Mouse (Mus musculus): Measurements from ENCODE around the gene Rnase13. TPM values are rescaled to one million over a fixed set of nuclear protein-coding genes. Genes with fewer than 3 reads are reported as not detected.

Gene Rnase13
- total and polyA plus RNA-seq, 2 experiments from 2014 or later: not detected

DNA sequence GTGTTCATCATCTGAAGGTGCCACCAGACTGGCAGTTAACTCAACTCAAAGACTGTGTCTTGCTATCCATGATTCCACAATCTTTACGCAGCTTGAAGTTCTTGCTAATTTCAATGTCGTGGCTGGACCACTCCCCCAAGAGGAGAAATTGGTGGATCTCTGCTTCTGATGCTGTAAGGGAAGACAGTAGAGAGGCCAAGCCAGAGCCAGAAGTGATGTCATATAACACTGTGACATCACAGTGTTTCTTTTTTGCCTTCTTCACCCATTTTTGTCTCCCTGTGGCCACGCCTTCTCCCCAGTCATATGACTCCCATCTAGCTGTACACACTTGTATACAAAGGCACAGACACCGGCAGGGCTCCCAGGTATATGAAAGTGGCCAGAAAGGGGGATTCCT is 4.4 kb downstream of the Rnase13 start, which contains the start of gene Tppp2:
Gene Tppp2 (plus strand): TSS at position 301 of the 400 bp plus-strand sequence.
- Histone ChIP-seq H3K27me3 (ENCODE audit: insufficient read depth, low read length) (no peaks in the 10 kb centered on the region; the same call in 1 of the 2 replicates), H3K4me1 (ENCODE audit: insufficient read depth, low read length) (no peaks in the 10 kb centered on the region; the same call in 1 of the 2 replicates), H3K27ac (ENCODE audit: low read depth, low read length) (no peak within 1 kb of the TSS), H3K9me3 (ENCODE audit: low read length) (no peaks in the 10 kb centered on the region), H3K9ac (replicated peaks; ENCODE audit: low read length, poor library complexity, severe bottlenecking) (no peak within 1 kb of the TSS), H3K4me2 (ENCODE audit: low read depth, low read length, poor library complexity, severe bottlenecking) (no peak within 1 kb of the TSS), H3K36me3 (ENCODE audit: insufficient read depth, low read length) (no peaks in the 10 kb centered on the region), H3K4me3 (ENCODE audit: low read depth, low read length) (no peak within 1 kb of the TSS)
- ATAC-seq (ENCODE audit: low FRiP score) (no peak), DNase-seq (ENCODE audit: low spot score) (no peak)
- no peak for TF ChIP-seq CTCF (IDR thresholded peaks at IDR 0.05)
- WGBS: 89% methylated on average over 4 of the region's 4 CpGs

DNA sequence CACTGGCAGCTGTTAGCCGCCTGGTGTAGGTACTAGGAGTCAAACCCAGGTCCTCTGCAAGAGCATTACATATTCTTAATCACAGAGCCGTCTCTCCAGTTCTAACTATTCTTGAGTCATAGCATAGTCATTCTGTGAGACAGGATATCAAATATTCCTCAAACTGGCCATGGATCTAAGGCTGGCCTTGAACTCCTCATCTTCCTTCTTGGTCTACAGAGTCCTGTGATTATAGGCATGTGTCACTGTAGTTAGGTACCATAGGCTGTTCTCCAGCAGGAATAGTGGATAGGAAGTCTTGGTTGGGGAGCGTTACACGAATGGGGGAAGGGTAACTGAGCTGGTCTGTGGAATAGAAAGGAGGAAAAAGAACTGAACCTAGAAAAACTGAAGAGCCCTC is 6.0 kb downstream of the Rnase13 start:
- TF ChIP-seq CTCF (IDR thresholded peaks at IDR 0.05): no peak
- no peak overlapping the region for H3K4me3 ChIP-seq (ENCODE audit: low read depth, low read length)
- no peaks in the 10 kb centered on the region for H3K36me3 ChIP-seq (ENCODE audit: insufficient read depth, low read length)
- ATAC-seq (ENCODE audit: low FRiP score): no peak
- no peak overlapping the region for H3K27ac ChIP-seq (ENCODE audit: low read depth, low read length)
- no peak for DNase-seq (ENCODE audit: low spot score)
- no peak overlapping the region for H3K4me2 ChIP-seq (ENCODE audit: low read depth, low read length, poor library complexity, severe bottlenecking)
- 87% methylated on average over 4 of the region's 4 CpGs for WGBS
- H3K27me3 ChIP-seq (ENCODE audit: insufficient read depth, low read length): no peaks in the 10 kb centered on the region; the same call in 1 of the 2 replicates
- no peak overlapping the region for H3K9ac ChIP-seq (replicated peaks; ENCODE audit: low read length, poor library complexity, severe bottlenecking)
- H3K4me1 ChIP-seq (ENCODE audit: insufficient read depth, low read length): no peaks in the 10 kb centered on the region; the same call in 1 of the 2 replicates
- H3K9me3 ChIP-seq (ENCODE audit: low read length): no peaks in the 10 kb centered on the region

DNA sequence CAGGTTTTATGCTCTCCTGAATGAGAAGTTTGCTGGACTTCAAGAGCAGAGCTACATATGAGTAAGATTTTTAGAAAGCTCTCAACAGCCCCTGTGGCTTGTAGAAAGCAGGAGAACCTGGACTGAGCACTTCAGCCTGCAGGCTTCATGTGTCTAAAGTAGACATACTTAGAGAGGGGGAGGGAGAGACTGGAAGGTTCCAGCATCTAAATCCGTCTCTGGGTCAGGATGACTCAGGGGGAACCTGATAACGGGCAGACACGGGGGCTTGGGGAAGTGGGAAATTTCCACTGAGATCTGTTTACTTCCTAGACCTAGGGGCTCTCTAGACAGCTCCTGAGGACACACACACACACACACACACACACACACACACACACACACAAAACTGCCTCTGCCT is 7.5 kb downstream of the Rnase13 start:
- H3K4me2 ChIP-seq (ENCODE audit: low read depth, low read length, poor library complexity, severe bottlenecking): no peak overlapping the region
- no peaks in the 10 kb centered on the region; the same call in 1 of the 2 replicates for H3K36me3 ChIP-seq (ENCODE audit: insufficient read depth, low read length)
- no peaks in the 10 kb centered on the region; the same call in 1 of the 2 replicates for H3K4me1 ChIP-seq (ENCODE audit: insufficient read depth, low read length)
- H3K4me3 ChIP-seq (ENCODE audit: low read depth, low read length): no peak overlapping the region
- DNase-seq (ENCODE audit: low spot score) (no peak), ATAC-seq (ENCODE audit: low FRiP score) (no peak)
- no peaks in the 10 kb centered on the region for H3K9me3 ChIP-seq (ENCODE audit: low read length)
- H3K9ac ChIP-seq (replicated peaks; ENCODE audit: low read length, poor library complexity, severe bottlenecking): no peak overlapping the region
- no peak for TF ChIP-seq CTCF (IDR thresholded peaks at IDR 0.05)
- H3K27me3 ChIP-seq (ENCODE audit: insufficient read depth, low read length): no peaks in the 10 kb centered on the region; the same call in 1 of the 2 replicates
- peak overlapping the region; percentile 65 for H3K27ac ChIP-seq (ENCODE audit: low read depth, low read length)
- 23% methylated on average over 3 of the region's 3 CpGs for WGBS

DNA sequence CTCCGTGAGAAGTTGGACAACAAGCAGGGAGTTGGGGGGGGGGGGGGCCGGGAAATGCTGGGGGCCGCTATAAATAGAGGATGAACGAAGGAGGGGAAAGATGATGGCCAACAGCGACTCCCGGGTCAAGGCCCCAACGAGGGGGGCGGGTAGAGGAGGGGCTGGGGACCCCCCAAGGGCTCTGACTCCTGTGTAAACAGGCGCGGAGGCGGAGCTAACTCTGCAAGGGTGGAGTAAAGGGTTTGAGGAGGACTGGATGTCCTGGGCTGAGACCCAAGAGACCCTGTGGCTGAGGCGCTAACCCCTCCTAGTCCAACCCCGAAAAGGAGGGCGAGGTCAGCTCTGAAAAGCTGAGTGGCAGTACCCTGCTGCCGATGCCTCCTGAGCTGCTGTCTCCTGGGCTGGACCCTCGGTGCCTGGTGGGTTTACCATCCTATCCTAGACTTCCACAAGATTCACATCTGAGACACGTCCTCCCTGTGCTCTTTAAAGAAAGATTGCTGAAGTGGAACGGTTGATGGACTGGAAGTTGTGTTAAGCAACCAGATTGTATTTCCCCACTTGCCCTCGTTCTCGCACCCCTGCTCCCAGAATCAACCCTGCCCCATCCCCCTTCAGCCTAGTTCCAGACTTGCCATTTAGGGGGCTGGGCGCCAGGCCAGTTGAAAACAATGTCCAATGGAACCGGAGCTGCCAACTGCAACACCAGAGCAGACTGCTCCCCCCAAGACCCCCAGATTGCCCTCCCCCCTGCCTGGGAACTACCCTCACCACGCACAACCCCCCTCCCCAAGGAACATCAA is 8.4 kb downstream of the Rnase13 start, which contains the start of gene Ndrg2:
Gene Ndrg2 (minus strand): TSS at position 199 of the 803 bp plus-strand sequence.
- H3K27ac ChIP-seq (ENCODE audit: low read depth, low read length): peak within 1 kb of the TSS; percentile 65
- peaks cover 7% of the 10 kb centered on the region; the same call in 1 of the 2 replicates for H3K36me3 ChIP-seq (ENCODE audit: insufficient read depth, low read length)
- H3K27me3 ChIP-seq (ENCODE audit: insufficient read depth, low read length): no peaks in the 10 kb centered on the region; the same call in 1 of the 2 replicates
- DNase-seq (ENCODE audit: low spot score) (peak; percentile 90), ATAC-seq (ENCODE audit: low FRiP score) (peak; percentile 82)
- peak within 1 kb of the TSS; percentile 60 for H3K9ac ChIP-seq (replicated peaks; ENCODE audit: low read length, poor library complexity, severe bottlenecking)
- no peaks in the 10 kb centered on the region for H3K9me3 ChIP-seq (ENCODE audit: low read length)
- peak within 1 kb of the TSS; percentile 96 for H3K4me2 ChIP-seq (ENCODE audit: low read depth, low read length, poor library complexity, severe bottlenecking)
- no peaks in the 10 kb centered on the region; the same call in 1 of the 2 replicates for H3K4me1 ChIP-seq (ENCODE audit: insufficient read depth, low read length)
- no peak for TF ChIP-seq CTCF (IDR thresholded peaks at IDR 0.05)
- H3K4me3 ChIP-seq (ENCODE audit: low read depth, low read length): peak within 1 kb of the TSS; percentile 59
- WGBS: 4% methylated on average over 21 of the region's 23 CpGs

DNA sequence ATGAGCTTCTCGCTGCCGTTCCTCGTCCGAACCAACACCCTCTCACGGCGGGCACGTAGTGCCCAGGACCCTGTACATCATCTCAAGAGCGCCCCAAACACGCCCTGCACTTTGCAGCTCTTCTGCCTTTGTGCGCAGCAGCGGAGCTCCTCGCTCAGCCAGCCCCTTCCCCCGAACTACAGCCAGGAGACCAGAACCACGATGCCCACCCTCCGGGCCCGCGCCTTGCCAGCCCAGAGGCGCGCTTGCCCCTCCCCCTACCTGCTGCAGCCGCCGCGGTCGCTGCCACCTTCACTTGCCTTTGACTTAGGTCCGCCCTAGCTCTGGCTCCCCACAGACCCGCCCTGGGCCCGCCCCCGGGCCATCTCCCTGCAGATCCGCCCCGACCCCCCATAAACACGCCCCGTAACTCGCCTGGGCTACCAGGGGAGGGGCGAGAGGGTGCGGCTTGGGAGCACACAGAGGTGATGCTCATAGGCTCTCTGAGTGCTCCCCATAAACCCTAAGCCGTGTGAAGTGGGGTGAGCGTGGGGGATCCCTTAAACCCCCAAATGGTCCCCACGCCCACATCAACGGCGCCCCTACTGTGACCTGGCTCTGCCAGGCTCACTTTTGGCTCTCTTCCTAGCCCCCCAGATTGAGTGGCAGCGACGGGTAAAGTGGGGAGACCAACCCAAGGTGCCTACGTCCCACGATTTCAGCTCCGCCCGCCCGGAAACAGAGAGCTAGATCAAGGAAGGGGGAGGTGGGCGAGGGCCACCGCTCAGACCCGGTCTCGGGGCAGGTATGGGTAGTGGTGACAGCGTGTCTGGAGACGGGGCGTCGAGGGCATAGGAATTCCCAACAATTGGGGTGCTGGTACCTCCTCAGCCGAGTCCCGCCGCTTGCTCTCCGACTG is 9.3 kb downstream of the Rnase13 start:
- H3K27ac ChIP-seq (ENCODE audit: low read depth, low read length): peak overlapping the region; percentile 62
- under 1% methylated on average over 54 of the region's 58 CpGs for WGBS
- peak; percentile 75 for ATAC-seq (ENCODE audit: low FRiP score)

More for the DNA sequence above, 9.3 kb downstream of the Rnase13 start:
- Histone ChIP-seq H3K27me3 (ENCODE audit: insufficient read depth, low read length) (no peaks in the 10 kb centered on the region; the same call in 1 of the 2 replicates), H3K4me2 (ENCODE audit: low read depth, low read length, poor library complexity, severe bottlenecking) (peak overlapping the region; percentile 96), H3K9ac (replicated peaks; ENCODE audit: low read length, poor library complexity, severe bottlenecking) (peak overlapping the region; percentile 60), H3K4me3 (ENCODE audit: low read depth, low read length) (peak overlapping the region; percentile 59), H3K36me3 (ENCODE audit: insufficient read depth, low read length) (peaks cover 13% of the 10 kb centered on the region; the same call in 1 of the 2 replicates), H3K4me1 (ENCODE audit: insufficient read depth, low read length) (no peaks in the 10 kb centered on the region; the same call in 1 of the 2 replicates), H3K9me3 (ENCODE audit: low read length) (no peaks in the 10 kb centered on the region)
- TF ChIP-seq CTCF (IDR thresholded peaks at IDR 0.05): no peak
- DNase-seq (ENCODE audit: low spot score): peak; percentile 77

Data from midbrain, postnatal 0 days (tissue).